Mouse (Mus musculus): ENCODE results near the gene Spsb2. TPM values are rescaled to one million over a fixed set of nuclear protein-coding genes. Genes with fewer than 3 reads are reported as not detected.

The Spsb2 gene
- polyA plus RNA-seq, 1 experiment from 2014 or later: 9.1 TPM

GRCm38 (mm10) chr6:124817125-124817524 lies 8.7 kb downstream of the Spsb2 start:
- Histone ChIP-seq H3K4me3 (ENCODE audit: low read depth, low read length) (no peak overlapping the region), H3K9ac (ENCODE audit: low read depth, low read length) (no peak overlapping the region), H3K4me2 (ENCODE audit: low read depth, low read length) (no peak overlapping the region), H3K27me3 (replicated peaks; ENCODE audit: control insufficient read depth, insufficient read depth, low read length) (no peaks in the 10 kb centered on the region), H3K27ac (replicated peaks; ENCODE audit: low read depth, low read length) (no peak overlapping the region), H3K4me1 (ENCODE audit: control insufficient read depth, insufficient read depth, low read length) (peaks cover under 1% of the 10 kb centered on the region; the same call in 1 of the 2 replicates), H3K36me3 (ENCODE audit: control insufficient read depth, insufficient read depth, low read length) (peaks cover 67% of the 10 kb centered on the region), H3K9me3 (ENCODE audit: control insufficient read depth, low read length) (no peaks in the 10 kb centered on the region)
- no peak for ATAC-seq (ENCODE audit: low read depth)
- 97% methylated on average over 11 of the region's 11 CpGs for WGBS
- no peak for DNase-seq (ENCODE audit: low spot score)

GRCm38 (mm10) chr6:124817563-124817962 lies 9.1 kb downstream of the Spsb2 start:
- no peak overlapping the region for H3K4me3 ChIP-seq (ENCODE audit: low read depth, low read length)
- ATAC-seq (ENCODE audit: low read depth) (no peak), DNase-seq (ENCODE audit: low spot score) (no peak)
- no peak overlapping the region for H3K9ac ChIP-seq (ENCODE audit: low read depth, low read length)
- no peaks in the 10 kb centered on the region for H3K9me3 ChIP-seq (ENCODE audit: control insufficient read depth, low read length)
- no peak overlapping the region for H3K4me2 ChIP-seq (ENCODE audit: low read depth, low read length)
- H3K27me3 ChIP-seq (replicated peaks; ENCODE audit: control insufficient read depth, insufficient read depth, low read length): no peaks in the 10 kb centered on the region
- peaks cover 67% of the 10 kb centered on the region for H3K36me3 ChIP-seq (ENCODE audit: control insufficient read depth, insufficient read depth, low read length)
- H3K4me1 ChIP-seq (ENCODE audit: control insufficient read depth, insufficient read depth, low read length): no peaks in the 10 kb centered on the region
- no peak overlapping the region for H3K27ac ChIP-seq (replicated peaks; ENCODE audit: low read depth, low read length)
- 94% methylated on average over 8 of the region's 8 CpGs for WGBS

- H3K36me3 ChIP-seq (ENCODE audit: control insufficient read depth, insufficient read depth, low read length): peaks cover 70% of the 10 kb centered on the region
- no peak overlapping the region for H3K4me2 ChIP-seq (ENCODE audit: low read depth, low read length)
- H3K4me1 ChIP-seq (ENCODE audit: control insufficient read depth, insufficient read depth, low read length): no peaks in the 10 kb centered on the region
- H3K4me3 ChIP-seq (ENCODE audit: low read depth, low read length): no peak overlapping the region
- no peaks in the 10 kb centered on the region for H3K9me3 ChIP-seq (ENCODE audit: control insufficient read depth, low read length)
- no peak overlapping the region for H3K27ac ChIP-seq (replicated peaks; ENCODE audit: low read depth, low read length)
- DNase-seq (ENCODE audit: low spot score): no peak
- WGBS: 89% methylated on average over 8 of the region's 8 CpGs
- no peaks in the 10 kb centered on the region for H3K27me3 ChIP-seq (replicated peaks; ENCODE audit: control insufficient read depth, insufficient read depth, low read length)
- H3K9ac ChIP-seq (ENCODE audit: low read depth, low read length): no peak overlapping the region
- no peak for ATAC-seq (ENCODE audit: low read depth)
Measured at GRCm38 (mm10) chr6:124817971-124818370, 9.5 kb downstream of the Spsb2 start.

- Histone ChIP-seq H3K4me2 (ENCODE audit: low read depth, low read length) (no peak overlapping the region), H3K4me1 (ENCODE audit: control insufficient read depth, insufficient read depth, low read length) (no peaks in the 10 kb centered on the region), H3K27ac (replicated peaks; ENCODE audit: low read depth, low read length) (no peak overlapping the region), H3K36me3 (ENCODE audit: control insufficient read depth, insufficient read depth, low read length) (peaks cover 99% of the 10 kb centered on the region), H3K27me3 (replicated peaks; ENCODE audit: control insufficient read depth, insufficient read depth, low read length) (no peaks in the 10 kb centered on the region), H3K4me3 (ENCODE audit: low read depth, low read length) (no peak overlapping the region), H3K9me3 (ENCODE audit: control insufficient read depth, low read length) (no peaks in the 10 kb centered on the region), H3K9ac (ENCODE audit: low read depth, low read length) (no peak overlapping the region)
- DNase-seq (ENCODE audit: low spot score) (no peak), ATAC-seq (ENCODE audit: low read depth) (no peak)
- 95% methylated on average over 5 of the region's 5 CpGs for WGBS
Measured at GRCm38 (mm10) chr6:124820891-124821290, 12.4 kb downstream of the Spsb2 start.

- 96% methylated on average over 4 of the region's 4 CpGs for WGBS
- Histone ChIP-seq H3K27me3 (replicated peaks; ENCODE audit: control insufficient read depth, insufficient read depth, low read length) (no peaks in the 10 kb centered on the region), H3K9ac (ENCODE audit: low read depth, low read length) (no peak overlapping the region), H3K4me3 (ENCODE audit: low read depth, low read length) (no peak overlapping the region), H3K36me3 (ENCODE audit: control insufficient read depth, insufficient read depth, low read length) (peaks cover 97% of the 10 kb centered on the region), H3K4me2 (ENCODE audit: low read depth, low read length) (no peak overlapping the region), H3K27ac (replicated peaks; ENCODE audit: low read depth, low read length) (no peak overlapping the region), H3K9me3 (ENCODE audit: control insufficient read depth, low read length) (no peaks in the 10 kb centered on the region), H3K4me1 (ENCODE audit: control insufficient read depth, insufficient read depth, low read length) (no peaks in the 10 kb centered on the region)
- DNase-seq (ENCODE audit: low spot score): no peak
- ATAC-seq (ENCODE audit: low read depth): no peak
Measured at GRCm38 (mm10) chr6:124822049-124822448, 13.6 kb downstream of the Spsb2 start.

- Histone ChIP-seq H3K4me3 (ENCODE audit: low read depth, low read length) (peak overlapping the region; percentile 58), H3K4me2 (ENCODE audit: low read depth, low read length) (peak overlapping the region; percentile 82), H3K27ac (replicated peaks; ENCODE audit: low read depth, low read length) (peak overlapping the region; percentile 64), H3K9ac (ENCODE audit: low read depth, low read length) (peak overlapping the region; percentile 63), H3K4me1 (ENCODE audit: control insufficient read depth, insufficient read depth, low read length) (peaks cover 9% of the 10 kb centered on the region; the same call in 1 of the 2 replicates), H3K36me3 (ENCODE audit: control insufficient read depth, insufficient read depth, low read length) (peaks cover 49% of the 10 kb centered on the region), H3K27me3 (replicated peaks; ENCODE audit: control insufficient read depth, insufficient read depth, low read length) (no peaks in the 10 kb centered on the region), H3K9me3 (ENCODE audit: control insufficient read depth, low read length) (no peaks in the 10 kb centered on the region)
- DNase-seq (ENCODE audit: low spot score) (peak; percentile 71), ATAC-seq (ENCODE audit: low read depth) (no peak)
- WGBS: 20% methylated on average over 10 of the region's 10 CpGs
Measured at GRCm38 (mm10) chr6:124828101-124828592, 19.7 kb downstream of the Spsb2 start.

GRCm38 (mm10) chr6:124828868-124829798 lies 20.7 kb downstream of the Spsb2 start, which contains the start of the genes Usp5 and Cdca3:
Gene Usp5, minus strand, starts transcription at chr6:124829484.
Gene Cdca3, plus strand, starts transcription at chr6:124829547.
- under 1% methylated on average over 43 of the region's 55 CpGs for WGBS
- peak within 1 kb of the TSS; percentile 95 for H3K27ac ChIP-seq (replicated peaks; ENCODE audit: low read depth, low read length)
- peak; percentile 95 for ATAC-seq (ENCODE audit: low read depth)

GRCm38 (mm10) chr6:124829799-124830700 lies 21.6 kb downstream of the Spsb2 start:
- Histone ChIP-seq H3K36me3 (ENCODE audit: control insufficient read depth, insufficient read depth, low read length) (peaks cover 36% of the 10 kb centered on the region), H3K27ac (replicated peaks; ENCODE audit: low read depth, low read length) (peak overlapping the region; percentile 95), H3K9ac (ENCODE audit: low read depth, low read length) (peak overlapping the region; percentile 74), H3K9me3 (ENCODE audit: control insufficient read depth, low read length) (no peaks in the 10 kb centered on the region), H3K4me2 (ENCODE audit: low read depth, low read length) (peak overlapping the region; percentile 81), H3K4me3 (ENCODE audit: low read depth, low read length) (peak overlapping the region; percentile 58), H3K4me1 (ENCODE audit: control insufficient read depth, insufficient read depth, low read length) (peaks cover 9% of the 10 kb centered on the region; the same call in 1 of the 2 replicates), H3K27me3 (replicated peaks; ENCODE audit: control insufficient read depth, insufficient read depth, low read length) (no peaks in the 10 kb centered on the region)
- peak; percentile 99 for DNase-seq (ENCODE audit: low spot score)
- WGBS: under 1% methylated on average over 36 of the region's 38 CpGs
- ATAC-seq (ENCODE audit: low read depth): peak; percentile 90

More at GRCm38 (mm10) chr6:124828868-124829798, 20.7 kb downstream of the Spsb2 start, which contains the start of the genes Usp5 and Cdca3:
- Histone ChIP-seq H3K4me1 (ENCODE audit: control insufficient read depth, insufficient read depth, low read length) (peaks cover 9% of the 10 kb centered on the region; the same call in 1 of the 2 replicates), H3K9ac (ENCODE audit: low read depth, low read length) (peak within 1 kb of the TSS; percentile 74), H3K36me3 (ENCODE audit: control insufficient read depth, insufficient read depth, low read length) (peaks cover 40% of the 10 kb centered on the region), H3K27me3 (replicated peaks; ENCODE audit: control insufficient read depth, insufficient read depth, low read length) (no peaks in the 10 kb centered on the region), H3K4me3 (ENCODE audit: low read depth, low read length) (peak within 1 kb of the TSS; percentile 58), H3K9me3 (ENCODE audit: control insufficient read depth, low read length) (no peaks in the 10 kb centered on the region), H3K4me2 (ENCODE audit: low read depth, low read length) (peak within 1 kb of the TSS; percentile 82)
- peak; percentile 100 for DNase-seq (ENCODE audit: low spot score)
